Mouse (Mus musculus): Measurements from ENCODE around the gene Klf12.

Gene Klf12

DNA sequence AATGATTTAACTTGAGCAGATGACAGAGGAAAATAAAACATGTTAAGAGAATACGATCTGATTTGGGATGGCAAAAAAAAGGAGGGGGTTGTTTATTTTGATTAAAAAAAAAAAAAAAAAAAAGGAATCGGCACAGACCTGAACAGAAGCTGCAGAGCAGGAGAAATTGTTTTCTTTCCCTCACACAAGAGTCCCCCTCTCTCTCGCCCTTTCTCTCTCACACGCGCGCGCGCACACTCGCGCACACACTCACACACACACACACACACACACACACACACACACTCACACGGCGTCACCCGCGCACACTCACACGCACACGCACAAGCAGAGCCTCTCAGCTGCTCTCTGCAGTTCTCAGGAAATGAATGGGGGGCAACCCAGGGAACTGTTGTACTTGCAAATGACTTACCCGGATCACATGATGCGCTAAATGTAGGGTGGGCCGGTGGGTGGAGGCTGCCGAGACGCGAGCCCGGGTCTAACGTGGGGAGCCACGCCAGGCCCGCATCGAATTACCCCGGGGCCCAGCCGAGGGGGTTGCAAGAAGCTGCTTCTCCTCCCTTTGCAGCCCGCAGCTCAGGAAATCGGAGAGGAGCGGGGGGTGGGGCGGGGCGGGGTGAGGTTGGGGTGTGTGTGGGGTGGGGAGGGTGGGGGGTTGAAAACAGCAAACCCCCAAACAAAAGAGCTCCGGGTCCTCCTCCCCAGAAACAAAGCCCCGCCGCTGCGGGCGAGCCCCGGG, at the start of gene Klf12:
TSS of gene Klf12 (minus strand) at position 561 of the 742 bp plus-strand sequence.
- ChIA-PET POLR2A (interaction anchor here in 3 of 4 experiments (0.6 to 5.2 kb wide), 37 partner anchors 9 to 1327 kb away, joined by 3 to 40 read pairs (median 4); no protein-coding TSS in a partner anchor), CTCF (interaction anchor here in 2 of 4 experiments (0.6 to 0.7 kb wide), 2 partner anchors 391 to 1157 kb away, joined by 3 to 4 read pairs; no protein-coding TSS in a partner anchor)

DNA sequence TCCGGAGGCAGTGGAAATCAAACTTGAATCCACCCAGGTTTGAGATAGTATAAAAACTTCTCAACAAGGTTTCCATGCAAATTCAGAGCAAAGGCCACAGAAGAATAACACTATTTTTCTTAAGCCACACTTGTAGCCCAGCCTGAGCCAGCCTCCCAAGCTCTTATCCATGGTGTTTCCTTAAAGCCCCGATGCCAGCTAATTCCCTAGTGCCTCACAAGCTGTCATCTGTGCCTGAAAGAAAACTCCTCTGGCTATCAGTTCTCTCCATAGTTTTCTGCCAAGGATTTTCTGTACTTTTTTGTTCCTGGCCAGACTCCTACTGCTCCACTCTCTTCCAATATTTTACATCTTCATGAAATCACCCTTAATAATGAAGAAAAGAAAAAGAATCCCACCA, 48.9 kb upstream of the Klf12 start:
- ChIA-PET POLR2A (no interaction called here), CTCF (no interaction called here)

DNA sequence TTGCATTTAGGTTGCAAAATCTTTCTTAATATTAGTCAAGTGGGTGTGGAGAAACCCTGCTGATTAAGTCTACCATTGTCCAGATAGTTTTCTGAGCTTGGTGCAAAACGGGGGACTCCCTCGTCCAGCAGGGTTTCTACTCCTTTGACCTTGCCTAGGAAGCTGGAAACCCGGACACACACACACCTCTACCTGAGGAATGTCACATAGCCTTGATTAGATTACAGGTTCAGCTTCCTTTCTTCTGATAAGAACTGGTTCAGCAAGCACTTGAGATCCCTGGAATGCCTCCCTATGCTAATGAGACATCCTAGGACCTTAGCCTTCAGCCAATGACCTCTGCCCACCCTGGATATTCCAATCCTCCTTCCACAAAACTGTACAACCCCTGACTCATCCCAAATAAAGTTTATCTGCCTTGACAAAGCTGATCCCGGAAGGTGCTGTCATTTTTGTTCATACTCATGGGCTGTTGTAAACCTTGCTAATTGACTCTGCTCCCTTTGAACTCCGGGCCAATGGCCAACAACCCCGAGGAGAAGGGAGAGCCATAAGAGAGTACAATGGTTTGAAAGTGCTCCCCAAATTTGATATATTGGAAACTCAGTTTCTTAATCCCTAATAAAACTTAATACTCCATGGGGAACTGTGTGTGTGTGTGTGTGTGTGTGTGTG, 44.3 kb upstream of the Klf12 start:
- POLR2A ChIA-PET, result interaction anchor here in 1 of 4 experiments (0.7 kb wide), 1 partner anchor 361 kb away, joined by 6 read pairs; no protein-coding TSS in a partner anchor
- CTCF ChIA-PET, result no interaction called here

DNA sequence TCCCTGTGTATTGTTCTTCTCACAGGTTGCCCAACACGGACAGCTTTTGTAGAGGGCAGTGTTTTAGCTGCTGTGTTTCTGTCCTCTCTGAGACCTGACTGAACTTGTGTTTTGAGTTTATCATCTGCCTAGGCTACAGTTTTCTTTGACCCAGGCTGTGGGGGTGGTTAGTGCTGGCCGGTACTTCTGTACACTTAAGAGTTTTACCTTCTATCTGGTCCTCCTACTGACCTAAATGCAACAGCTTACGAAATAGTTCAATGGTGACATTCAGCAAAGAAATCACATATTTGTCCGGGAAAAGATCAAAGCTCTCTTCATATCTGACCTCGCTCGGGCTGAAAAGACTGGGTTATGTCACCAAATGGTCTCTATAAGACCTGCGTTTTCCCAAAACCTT, 39.8 kb upstream of the Klf12 start:
- CTCF ChIA-PET, result no interaction called here

DNA sequence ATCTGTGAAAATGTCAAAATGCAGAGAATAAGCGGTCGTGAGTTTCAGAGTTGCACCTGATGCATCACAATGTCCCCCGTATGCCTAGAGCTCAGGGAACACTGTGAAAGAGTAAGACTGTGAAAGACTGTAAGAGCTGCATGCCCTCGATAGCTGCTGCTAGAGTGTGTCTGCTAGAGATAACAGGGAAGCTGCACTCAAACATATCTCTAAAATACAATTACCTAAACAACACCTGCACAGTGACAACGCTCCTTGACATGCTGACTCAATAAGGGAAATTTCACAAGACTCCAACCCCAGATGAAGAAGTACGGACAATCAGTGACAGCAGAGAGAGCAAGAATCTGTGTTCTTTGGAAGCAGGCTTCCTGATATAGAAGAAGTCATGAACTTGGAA, 37.5 kb upstream of the Klf12 start:
- POLR2A ChIA-PET, result no interaction called here
- CTCF ChIA-PET, result no interaction called here

More for the DNA sequence above, 39.8 kb upstream of the Klf12 start:
- POLR2A ChIA-PET, result interaction anchor here in 1 of 4 experiments (2.5 kb wide), 1 partner anchor 38 kb away, joined by 11 read pairs; the partner anchor contains the start of gene Klf12

DNA sequence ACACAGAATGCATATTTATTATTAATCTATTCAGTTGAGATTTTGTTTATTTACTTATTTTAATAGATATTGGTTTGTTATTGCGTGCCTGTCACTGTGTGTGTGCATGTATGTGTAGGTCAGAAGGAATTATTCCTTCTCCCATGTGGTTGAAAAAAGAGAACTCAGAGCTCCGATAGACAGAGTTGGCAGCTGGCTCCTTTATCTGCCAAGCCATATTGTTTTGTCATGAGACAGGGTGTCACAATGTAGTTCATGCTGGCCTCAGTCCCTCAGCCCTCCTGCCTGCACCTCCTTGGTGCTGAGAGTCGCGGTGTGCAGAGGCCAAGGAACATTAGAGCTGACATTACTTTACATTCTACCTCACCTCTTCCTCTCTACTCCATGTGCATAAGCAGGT, 32.3 kb upstream of the Klf12 start:
- POLR2A ChIA-PET, result interaction anchor here in 1 of 4 experiments (1.1 to 3.9 kb wide), 2 partner anchors 12 to 31 kb away, joined by 3 to 28 read pairs; partner anchors contain the start of gene Klf12
- CTCF ChIA-PET, result no interaction called here

DNA sequence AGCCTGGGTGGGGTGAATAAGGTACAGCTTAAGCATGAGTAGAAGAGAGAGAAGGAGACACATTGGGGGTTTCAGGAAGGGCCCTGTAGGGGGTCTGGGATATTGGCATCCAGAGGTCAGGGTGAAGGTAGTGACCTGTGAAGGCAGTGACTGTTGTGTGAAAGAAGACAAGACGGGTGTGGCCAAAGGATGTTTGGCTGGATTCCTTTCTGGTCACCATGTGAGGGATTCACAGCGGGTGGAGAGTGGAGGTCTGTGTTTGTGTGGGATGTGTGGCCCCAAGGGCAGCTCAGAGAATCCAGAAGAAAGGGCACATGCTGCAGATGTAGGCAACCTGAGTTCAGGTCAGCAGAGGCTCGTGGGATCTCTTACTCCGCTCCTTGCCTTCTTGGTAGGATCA, 29.6 kb upstream of the Klf12 start:
- ChIA-PET CTCF (interaction anchor here in 1 of 4 experiments (0.5 kb wide), 1 partner anchor 1087 kb away, joined by 4 read pairs; no protein-coding TSS in a partner anchor), POLR2A (interaction anchor here in 3 of 4 experiments (0.6 to 3.9 kb wide), 5 partner anchors 28 to 1047 kb away, joined by 7 to 28 read pairs (median 14); partner anchors contain the start of gene Klf12 (in 2 of the 3))

DNA sequence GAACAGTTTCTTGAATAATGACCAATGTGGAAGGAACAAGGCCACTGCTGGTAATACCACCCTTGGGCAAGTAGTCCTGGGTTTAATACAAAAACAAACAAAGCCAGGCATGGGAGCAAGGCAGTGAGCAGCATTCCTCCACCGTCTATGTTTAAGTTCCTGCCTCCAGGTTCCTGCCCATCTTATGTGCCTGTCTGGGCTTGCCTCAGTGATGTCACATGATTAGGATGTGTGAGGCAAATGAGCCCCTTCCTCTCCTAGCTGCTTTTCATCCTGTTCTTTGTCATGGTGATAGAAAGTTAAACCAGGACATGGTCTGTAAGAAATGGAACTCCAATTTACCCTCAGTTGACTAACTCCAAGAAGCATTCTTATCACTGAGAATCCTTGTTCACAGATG, 16.4 kb upstream of the Klf12 start:
- CTCF ChIA-PET, result no interaction called here
- POLR2A ChIA-PET, result interaction anchor here in 1 of 4 experiments (1.6 kb wide), 1 partner anchor 16 kb away, joined by 3 read pairs; the partner anchor contains the start of gene Klf12

DNA sequence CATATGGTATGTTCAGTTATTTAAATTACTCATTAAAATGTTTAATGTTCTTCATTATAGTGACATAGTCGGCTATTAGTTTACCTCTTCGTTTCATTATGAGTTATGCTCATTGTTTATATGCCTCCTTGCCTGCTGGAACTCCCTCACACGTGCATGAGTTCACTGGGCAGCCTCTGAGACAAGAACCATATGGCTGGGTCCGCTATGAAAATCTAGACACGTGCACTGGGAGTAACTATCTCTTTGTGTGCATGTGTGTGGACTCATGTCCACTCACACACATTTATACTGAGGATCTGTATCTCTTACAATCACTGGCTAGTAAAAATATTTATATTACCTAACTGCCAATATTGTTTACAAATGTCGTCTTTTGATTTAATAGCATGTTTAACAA, 14.4 kb upstream of the Klf12 start:
- POLR2A ChIA-PET, result no interaction called here
- CTCF ChIA-PET, result no interaction called here

DNA sequence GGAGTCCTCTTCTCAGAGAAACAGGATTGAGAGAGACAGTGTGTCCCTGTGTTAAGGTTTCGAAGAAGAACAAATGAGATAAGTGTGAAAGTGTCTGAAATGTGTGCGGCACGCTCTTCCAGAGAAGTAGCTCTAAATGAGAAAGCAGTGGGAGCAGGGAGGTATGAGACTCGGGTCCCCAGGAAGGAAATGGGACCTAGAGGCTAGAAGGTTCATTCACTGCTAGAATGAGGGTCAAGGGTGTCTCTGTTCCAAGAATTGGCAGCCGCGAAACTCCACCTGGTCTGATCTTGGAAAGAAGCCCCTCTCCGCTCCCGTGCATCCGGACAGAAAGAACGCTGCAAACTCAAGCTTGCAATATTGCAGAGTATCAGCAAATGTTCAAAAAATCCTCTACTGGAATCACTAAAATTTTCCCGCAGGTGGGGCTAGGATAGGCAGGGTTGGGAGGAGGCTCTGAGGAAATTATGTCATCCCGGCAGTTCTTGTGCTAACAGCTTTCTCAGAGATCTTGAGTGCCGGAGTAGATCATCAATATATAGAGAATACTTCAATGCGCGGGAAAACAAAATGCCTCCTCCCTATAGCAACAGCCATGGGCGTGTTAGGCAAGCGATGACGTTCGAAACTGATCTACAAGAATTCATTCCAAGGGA, 2.2 kb upstream of the Klf12 start:
- CTCF ChIA-PET, result no interaction called here
- POLR2A ChIA-PET, result interaction anchor here in 3 of 4 experiments (0.6 to 5.2 kb wide), 14 partner anchors 9 to 1010 kb away, joined by 3 to 40 read pairs (median 4); no protein-coding TSS in a partner anchor

DNA sequence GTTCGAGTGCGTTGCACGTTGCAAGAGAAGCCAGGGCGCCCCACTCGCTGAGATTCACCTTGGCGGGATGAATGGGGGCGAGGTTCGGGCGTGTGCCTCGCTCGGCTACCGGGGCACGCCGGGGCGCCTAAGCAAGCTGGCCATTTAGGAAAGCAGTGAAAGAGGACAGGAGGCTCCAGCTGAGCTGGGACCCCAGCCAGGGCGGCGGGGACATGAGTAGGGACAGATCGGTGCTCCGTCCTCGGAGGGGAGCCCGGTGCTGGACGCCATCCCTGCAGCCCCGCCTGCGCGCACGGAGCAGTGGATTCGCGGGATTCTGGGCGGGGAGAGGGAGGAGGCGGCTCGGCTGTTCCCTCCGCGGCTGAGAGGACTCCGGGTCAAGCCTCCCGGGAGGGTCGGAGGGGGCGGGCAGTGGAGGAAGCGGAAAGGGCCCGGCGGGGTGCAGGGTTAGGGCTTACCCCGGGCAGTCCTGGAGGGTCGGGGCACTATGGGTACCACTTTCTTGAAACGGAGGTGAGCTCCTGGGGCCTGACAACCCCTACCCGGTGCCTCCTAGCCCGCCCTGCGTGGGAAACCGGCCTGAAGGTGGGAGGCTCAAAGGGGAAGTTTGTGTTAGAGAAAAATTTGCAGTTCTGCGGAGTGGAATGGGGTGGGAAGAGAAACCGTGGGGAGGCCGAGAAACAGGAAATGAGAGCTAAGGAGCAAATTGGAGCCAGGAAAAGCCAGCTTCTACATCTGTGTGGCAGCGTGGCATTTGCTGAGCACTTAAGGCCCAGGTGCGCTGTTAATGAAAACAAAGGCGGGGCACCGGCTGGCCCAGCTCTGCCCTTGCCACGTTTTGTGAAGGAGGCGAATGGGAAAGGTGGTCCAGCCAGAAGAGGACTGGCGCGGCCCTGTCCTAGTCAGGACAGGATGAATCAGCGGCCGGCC, 1.4 kb upstream of the Klf12 start:
- POLR2A ChIA-PET, result interaction anchor here in 3 of 4 experiments (0.6 to 5.2 kb wide), 28 partner anchors 9 to 1009 kb away, joined by 3 to 40 read pairs (median 4); no protein-coding TSS in a partner anchor
- CTCF ChIA-PET, result no interaction called here

DNA sequence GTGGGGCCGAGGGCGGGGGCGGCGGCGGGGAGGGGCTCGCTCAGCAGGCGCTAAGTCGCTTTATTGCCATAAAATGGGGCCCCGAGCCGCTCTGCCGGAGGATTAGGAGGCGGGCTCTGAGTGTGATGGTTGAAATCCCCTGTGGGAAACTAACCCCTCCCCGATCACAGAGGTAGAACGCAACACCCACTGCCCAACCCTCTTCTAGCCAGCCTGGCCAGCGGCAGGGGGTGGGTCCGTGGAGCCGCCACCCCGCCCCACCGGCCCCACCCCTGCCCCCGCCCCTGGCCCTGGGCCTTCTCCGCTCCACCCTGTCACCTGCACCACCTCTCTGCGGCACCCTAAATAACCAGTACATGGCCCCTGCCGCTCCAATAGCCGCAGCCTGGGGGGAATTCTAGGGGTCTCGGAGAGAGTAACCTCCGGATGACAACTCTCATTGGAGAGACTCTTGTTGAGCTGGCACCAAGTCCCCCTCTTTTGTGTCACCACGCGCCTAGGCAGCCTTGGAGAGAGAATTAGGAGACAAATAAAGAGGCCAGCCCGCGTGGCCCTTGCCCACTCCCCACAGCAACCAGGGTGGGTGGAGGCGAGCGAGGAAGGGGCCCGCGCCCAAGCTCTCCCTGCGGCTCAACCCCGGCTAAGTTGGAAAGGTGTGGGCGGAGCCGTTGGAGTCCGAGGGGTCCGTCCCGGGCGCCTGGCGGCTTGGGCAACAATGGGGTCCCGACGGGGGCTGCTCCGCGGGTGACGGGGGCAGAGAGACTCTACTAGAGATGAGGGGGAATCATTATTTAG, 579 bp upstream of the Klf12 start:
- CTCF ChIA-PET, result interaction anchor here in 2 of 4 experiments (0.6 to 0.7 kb wide), 2 partner anchors 392 to 1157 kb away, joined by 3 to 4 read pairs; no protein-coding TSS in a partner anchor

DNA sequence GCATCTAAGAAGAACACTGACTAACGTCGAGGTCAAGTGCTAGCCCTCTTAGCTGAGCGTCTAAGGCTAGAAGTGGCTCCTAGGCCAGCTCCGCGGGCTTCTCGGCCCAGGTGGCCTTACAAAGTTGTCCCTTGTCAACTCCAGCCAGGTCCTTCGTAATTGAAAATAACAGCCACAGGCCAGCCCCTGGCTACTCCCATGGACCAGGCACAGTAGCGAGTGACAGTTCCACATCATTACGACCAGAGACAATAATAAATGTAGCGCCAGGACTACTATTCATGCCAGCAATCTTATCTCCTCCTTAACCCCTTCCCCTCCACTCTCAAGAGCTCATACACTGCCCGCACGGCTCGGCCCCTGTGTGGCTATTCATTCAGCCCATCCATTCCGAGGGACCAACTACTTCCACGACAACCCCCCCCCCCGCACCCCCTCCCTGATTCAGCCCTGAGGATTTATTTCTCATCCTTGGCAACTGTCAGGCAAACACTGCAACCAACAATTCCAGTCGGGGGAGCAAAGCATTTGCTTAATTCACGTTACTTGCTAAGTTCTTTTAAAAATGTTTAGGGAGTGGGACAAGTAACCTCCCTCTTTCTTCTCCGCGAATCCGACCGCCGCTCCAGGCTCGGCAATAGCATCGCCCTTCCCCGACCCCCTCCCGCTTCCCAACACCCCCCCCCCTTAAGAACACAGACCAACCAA, 914 bp downstream of the Klf12 start:
- ChIA-PET POLR2A (interaction anchor here in 3 of 4 experiments (0.6 to 5.2 kb wide), 11 partner anchors 9 to 522 kb away, joined by 3 to 40 read pairs (median 5); no protein-coding TSS in a partner anchor), CTCF (no interaction called here)

More for the DNA sequence above, 579 bp upstream of the Klf12 start:
- POLR2A ChIA-PET, result interaction anchor here in 3 of 4 experiments (0.6 to 5.2 kb wide), 43 partner anchors 8 to 1225 kb away, joined by 3 to 40 read pairs (median 4); no protein-coding TSS in a partner anchor

DNA sequence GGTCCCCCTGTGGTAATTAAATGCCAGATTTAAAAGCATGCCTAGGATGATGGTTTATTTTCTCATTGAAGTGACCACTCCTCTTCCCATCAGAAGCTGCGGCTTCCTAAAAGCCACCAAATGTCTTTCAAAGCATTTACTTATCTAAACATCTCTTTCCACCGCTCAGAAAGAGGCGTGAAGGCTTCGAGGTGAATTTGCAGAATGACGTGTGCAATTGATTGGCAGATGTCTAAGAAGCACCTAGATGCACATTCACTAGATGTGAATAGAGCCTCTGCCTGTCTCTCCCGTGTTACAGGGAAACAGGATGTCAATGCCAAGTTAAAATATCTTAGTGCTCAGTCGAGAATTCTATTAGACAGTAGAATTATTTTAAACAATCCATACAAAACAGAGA, 1.8 kb downstream of the Klf12 start:
- ChIA-PET CTCF (no interaction called here), POLR2A (interaction anchor here in 3 of 4 experiments (0.6 to 5.2 kb wide), 4 partner anchors 9 to 185 kb away, joined by 3 to 40 read pairs (median 5); no protein-coding TSS in a partner anchor)

DNA sequence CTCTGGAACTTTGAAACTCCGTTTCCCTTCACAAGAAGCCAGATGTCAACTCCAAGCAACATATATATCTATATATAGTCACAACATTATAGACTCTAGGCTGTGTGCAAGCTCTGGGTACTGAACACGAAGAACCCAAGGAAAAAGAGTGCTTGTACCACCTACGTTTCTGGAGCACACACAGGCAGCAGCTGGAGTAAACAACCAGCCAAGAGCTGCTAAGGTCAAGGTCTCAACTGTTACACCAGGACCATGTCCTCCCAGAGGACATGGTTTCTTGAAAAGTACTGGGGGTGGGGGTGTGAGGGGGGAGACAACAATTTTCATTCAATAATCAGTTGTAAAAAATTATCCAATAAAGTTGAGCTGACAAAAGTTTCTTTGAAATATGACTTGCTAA, 2.7 kb downstream of the Klf12 start:
- CTCF ChIA-PET, result interaction anchor here in 1 of 4 experiments (0.7 kb wide), 1 partner anchor 12 kb away, joined by 5 read pairs; no protein-coding TSS in a partner anchor

DNA sequence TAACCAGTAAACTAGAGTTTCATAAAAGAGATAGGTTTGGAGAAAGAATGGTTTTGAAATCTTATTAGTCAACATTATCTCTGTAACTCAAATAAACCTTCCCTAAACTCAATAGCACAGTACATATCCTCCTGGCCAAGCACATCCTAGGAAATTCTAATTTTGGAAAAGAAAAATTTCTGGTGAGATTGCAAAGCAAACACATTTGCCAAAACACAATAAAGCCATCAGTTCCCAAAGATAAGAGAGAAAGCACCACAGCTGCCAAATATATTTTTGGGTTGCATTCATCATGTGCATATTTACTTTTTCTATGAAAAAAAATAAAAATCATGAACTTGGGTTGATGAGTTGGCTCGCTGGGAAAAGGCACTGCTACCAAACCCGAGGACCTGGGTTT, 10.3 kb downstream of the Klf12 start:
- CTCF ChIA-PET, result no interaction called here
- POLR2A ChIA-PET, result interaction anchor here in 2 of 4 experiments (0.8 to 7.5 kb wide), 3 partner anchors 10 to 13 kb away, joined by 3 to 40 read pairs (median 5); partner anchors contain the start of gene Klf12 (in 2 of the 2)

More for the DNA sequence above, 2.7 kb downstream of the Klf12 start:
- POLR2A ChIA-PET, result interaction anchor here in 2 of 4 experiments (1.6 to 2.1 kb wide), 2 partner anchors 14 to 32 kb away, joined by 3 to 7 read pairs; no protein-coding TSS in a partner anchor

Measured in embryonic stem cell, embryonic (primary cell).